Mouse (Mus musculus): ENCODE data around the gene Ptprf. TPM values are rescaled to one million over a fixed set of nuclear protein-coding genes. Genes with fewer than 3 reads are reported as not detected.

Ptprf gene
- total and polyA plus RNA-seq, 3 experiments = 0.27 TPM; not detected in 2

- H3K4me3 ChIP-seq (ENCODE audit: low read depth, low read length) = no peak overlapping the region
- TF ChIP-seq TAL1 (conservative IDR thresholded peaks at IDR 0.05; ENCODE audit: low read depth, low read length) (no peak), CTCF (IDR thresholded peaks at IDR 0.05; ENCODE audit: low read depth, low read length) (no peak), POLR2AphosphoS5 (IDR thresholded peaks at IDR 0.05; ENCODE audit: insufficient replicate concordance, low read depth, low read length) (no peak), GATA1 (IDR thresholded peaks at IDR 0.05; ENCODE audit: borderline replicate concordance, low read length) (no peak), GATA2 (IDR thresholded peaks at IDR 0.05; ENCODE audit: borderline replicate concordance, low read depth, low read length) (no peak)
- H3K4me1 ChIP-seq (ENCODE audit: insufficient read depth, low read depth, low read length) = no peaks in the 10 kb centered on the region
- ATAC-seq (ENCODE audit: extremely low read depth, insufficient number of reproducible peaks, low FRiP score, poor library complexity, severe bottlenecking) = no peak
- H3K9me3 ChIP-seq (replicated peaks) = no peaks in the 10 kb centered on the region
- H3K36me3 ChIP-seq (replicated peaks) = no peaks in the 10 kb centered on the region
- DNase-seq (ENCODE audit: low spot score) = no peak
- peaks cover 11% of the 10 kb centered on the region for H3K27me3 ChIP-seq (ENCODE audit: insufficient read depth, low read length)
Observed at GRCm38 (mm10) chr4:118199093-118199492, 92.1 kb downstream of the Ptprf start.

GRCm38 (mm10) chr4:118198606-118199005 is 92.6 kb downstream of the Ptprf start:
- TF ChIP-seq TAL1 (conservative IDR thresholded peaks at IDR 0.05; ENCODE audit: low read depth, low read length) (no peak), GATA2 (IDR thresholded peaks at IDR 0.05; ENCODE audit: borderline replicate concordance, low read depth, low read length) (no peak), GATA1 (IDR thresholded peaks at IDR 0.05; ENCODE audit: borderline replicate concordance, low read length) (no peak), POLR2AphosphoS5 (IDR thresholded peaks at IDR 0.05; ENCODE audit: insufficient replicate concordance, low read depth, low read length) (no peak), CTCF (IDR thresholded peaks at IDR 0.05; ENCODE audit: low read depth, low read length) (no peak)
- peaks cover 13% of the 10 kb centered on the region for H3K27me3 ChIP-seq (ENCODE audit: insufficient read depth, low read length)
- DNase-seq (ENCODE audit: low spot score) = no peak

GRCm38 (mm10) chr4:118196185-118196584 is 95.0 kb downstream of the Ptprf start:
- Histone ChIP-seq H3K4me1 (ENCODE audit: insufficient read depth, low read depth, low read length) (no peaks in the 10 kb centered on the region), H3K9me3 (replicated peaks) (no peaks in the 10 kb centered on the region), H3K4me3 (ENCODE audit: low read depth, low read length) (no peak overlapping the region), H3K36me3 (replicated peaks) (no peaks in the 10 kb centered on the region), H3K27me3 (ENCODE audit: insufficient read depth, low read length) (peaks cover 23% of the 10 kb centered on the region)
- TF ChIP-seq GATA2 (IDR thresholded peaks at IDR 0.05; ENCODE audit: borderline replicate concordance, low read depth, low read length) (no peak), CTCF (IDR thresholded peaks at IDR 0.05; ENCODE audit: low read depth, low read length) (no peak), GATA1 (IDR thresholded peaks at IDR 0.05; ENCODE audit: borderline replicate concordance, low read length) (no peak)
- ATAC-seq (ENCODE audit: extremely low read depth, insufficient number of reproducible peaks, low FRiP score, poor library complexity, severe bottlenecking) = no peak
- no peak for DNase-seq (ENCODE audit: low spot score)

More at GRCm38 (mm10) chr4:118198606-118199005, 92.6 kb downstream of the Ptprf start:
- no peaks in the 10 kb centered on the region for H3K4me1 ChIP-seq (ENCODE audit: insufficient read depth, low read depth, low read length)
- no peaks in the 10 kb centered on the region for H3K36me3 ChIP-seq (replicated peaks)
- no peak overlapping the region for H3K4me3 ChIP-seq (ENCODE audit: low read depth, low read length)
- ATAC-seq (ENCODE audit: extremely low read depth, insufficient number of reproducible peaks, low FRiP score, poor library complexity, severe bottlenecking) = no peak
- no peaks in the 10 kb centered on the region for H3K9me3 ChIP-seq (replicated peaks)

DNA sequence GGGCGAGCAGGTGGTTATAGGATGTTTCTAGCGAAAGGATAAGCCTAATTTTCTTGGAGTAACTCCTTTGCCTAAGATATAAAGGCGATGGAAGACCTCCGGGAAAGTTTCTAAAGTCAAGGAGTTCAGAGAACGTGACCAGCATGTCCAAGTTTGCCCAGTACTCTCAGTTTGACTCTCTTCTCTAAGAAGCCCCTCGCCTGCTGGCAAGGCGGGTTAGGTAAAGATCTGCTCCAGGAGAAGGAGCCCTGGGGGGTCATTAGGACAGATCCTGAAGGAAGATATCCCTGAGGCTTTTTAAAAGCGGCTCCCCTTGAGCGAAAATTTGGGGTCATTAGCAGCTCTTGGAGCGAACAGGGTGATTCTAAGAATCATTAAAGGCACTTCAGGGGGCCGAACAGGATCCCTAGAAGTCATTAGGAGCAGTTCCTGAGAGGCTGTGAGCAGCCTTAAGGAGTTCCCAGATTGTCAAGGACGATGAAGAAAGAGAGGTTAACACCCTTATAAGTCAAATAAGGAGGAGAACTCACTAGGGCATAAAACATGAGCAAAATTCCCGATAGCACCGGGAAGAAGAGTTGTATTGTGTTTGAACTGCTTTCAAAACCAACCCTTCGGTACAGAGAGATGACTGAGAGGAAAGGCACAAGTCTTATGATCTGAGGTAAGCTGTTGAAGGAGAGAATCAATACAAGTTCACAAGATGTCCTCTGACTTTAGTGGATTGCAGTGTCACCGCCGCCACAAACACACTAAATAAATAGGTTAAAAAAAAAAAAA is 110.7 kb downstream of the Ptprf start:
- Histone ChIP-seq H3K27me3 (ENCODE audit: insufficient read depth, low read length) (no peaks in the 10 kb centered on the region), H3K9me3 (replicated peaks) (no peaks in the 10 kb centered on the region), H3K4me1 (ENCODE audit: insufficient read depth, low read depth, low read length) (peaks cover 27% of the 10 kb centered on the region), H3K36me3 (replicated peaks) (peaks cover 27% of the 10 kb centered on the region), H3K4me3 (ENCODE audit: low read depth, low read length) (peak overlapping the region; percentile 80)
- DNase-seq (ENCODE audit: low spot score) (peak; percentile 16), ATAC-seq (ENCODE audit: extremely low read depth, insufficient number of reproducible peaks, low FRiP score, poor library complexity, severe bottlenecking) (no peak)
- no peak for TF ChIP-seq TAL1 (conservative IDR thresholded peaks at IDR 0.05; ENCODE audit: low read depth, low read length)
- no peak for TF ChIP-seq POLR2AphosphoS5 (IDR thresholded peaks at IDR 0.05; ENCODE audit: insufficient replicate concordance, low read depth, low read length)

GRCm38 (mm10) chr4:118179467-118180300 is 111.5 kb downstream of the Ptprf start, which contains the start of gene Kdm4a:
Kdm4a (minus strand) TSS chr4:118180043.
- Histone ChIP-seq H3K4me3 (ENCODE audit: low read depth, low read length) (peak within 1 kb of the TSS; percentile 80), H3K9me3 (replicated peaks) (no peaks in the 10 kb centered on the region), H3K4me1 (ENCODE audit: insufficient read depth, low read depth, low read length) (peaks cover 28% of the 10 kb centered on the region), H3K27me3 (ENCODE audit: insufficient read depth, low read length) (no peaks in the 10 kb centered on the region), H3K36me3 (replicated peaks) (peaks cover 35% of the 10 kb centered on the region)
- ATAC-seq (ENCODE audit: extremely low read depth, insufficient number of reproducible peaks, low FRiP score, poor library complexity, severe bottlenecking) (peak; percentile 94), DNase-seq (ENCODE audit: low spot score) (peak; percentile 96)
- no peak for TF ChIP-seq TAL1 (conservative IDR thresholded peaks at IDR 0.05; ENCODE audit: low read depth, low read length)
- no peak for TF ChIP-seq POLR2AphosphoS5 (IDR thresholded peaks at IDR 0.05; ENCODE audit: insufficient replicate concordance, low read depth, low read length)
- TF ChIP-seq GATA2 (IDR thresholded peaks at IDR 0.05; ENCODE audit: borderline replicate concordance, low read depth, low read length) = no peak
- TF ChIP-seq GATA1 (IDR thresholded peaks at IDR 0.05; ENCODE audit: borderline replicate concordance, low read length) = no peak
- TF ChIP-seq CTCF (IDR thresholded peaks at IDR 0.05; ENCODE audit: low read depth, low read length) = no peak

DNA sequence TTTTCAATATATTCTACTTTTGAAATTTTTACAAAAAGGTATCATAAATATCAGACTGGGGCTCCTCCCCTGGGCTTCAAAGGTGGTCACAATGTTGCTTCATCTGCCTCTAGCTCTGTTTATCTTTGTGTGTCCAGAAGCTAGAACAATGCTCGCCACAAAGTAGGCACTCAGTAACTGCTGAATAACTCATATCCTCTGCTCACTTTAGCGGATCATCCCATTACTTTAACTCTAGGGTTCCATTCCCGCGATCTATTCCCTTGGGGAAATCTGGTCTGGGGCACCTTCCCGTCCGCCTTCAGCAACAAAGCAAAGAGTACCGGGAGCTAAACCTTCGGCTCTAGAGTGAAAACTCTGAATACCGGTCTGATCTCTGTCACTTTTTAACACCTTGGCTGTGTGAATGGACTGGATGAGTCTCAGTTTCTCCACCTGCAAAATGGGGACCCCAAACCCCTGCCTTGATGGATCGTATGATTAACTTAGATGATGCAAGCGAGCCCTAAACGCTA is 112.2 kb downstream of the Ptprf start:
- peaks cover 28% of the 10 kb centered on the region for H3K4me1 ChIP-seq (ENCODE audit: insufficient read depth, low read depth, low read length)
- H3K9me3 ChIP-seq (replicated peaks) = no peaks in the 10 kb centered on the region
- H3K36me3 ChIP-seq (replicated peaks) = peaks cover 42% of the 10 kb centered on the region
- H3K27me3 ChIP-seq (ENCODE audit: insufficient read depth, low read length) = no peaks in the 10 kb centered on the region
- H3K4me3 ChIP-seq (ENCODE audit: low read depth, low read length) = peak overlapping the region; percentile 80
- TF ChIP-seq TAL1 (conservative IDR thresholded peaks at IDR 0.05; ENCODE audit: low read depth, low read length) (no peak), CTCF (IDR thresholded peaks at IDR 0.05; ENCODE audit: low read depth, low read length) (no peak), POLR2AphosphoS5 (IDR thresholded peaks at IDR 0.05; ENCODE audit: insufficient replicate concordance, low read depth, low read length) (no peak), GATA1 (IDR thresholded peaks at IDR 0.05; ENCODE audit: borderline replicate concordance, low read length) (no peak), GATA2 (IDR thresholded peaks at IDR 0.05; ENCODE audit: borderline replicate concordance, low read depth, low read length) (no peak)
- DNase-seq (ENCODE audit: low spot score) = no peak
- ATAC-seq (ENCODE audit: extremely low read depth, insufficient number of reproducible peaks, low FRiP score, poor library complexity, severe bottlenecking) = no peak

Measured in G1E (cell line).